Mouse (Mus musculus): ENCODE data around the gene Bsn.

Gene Bsn

DNA sequence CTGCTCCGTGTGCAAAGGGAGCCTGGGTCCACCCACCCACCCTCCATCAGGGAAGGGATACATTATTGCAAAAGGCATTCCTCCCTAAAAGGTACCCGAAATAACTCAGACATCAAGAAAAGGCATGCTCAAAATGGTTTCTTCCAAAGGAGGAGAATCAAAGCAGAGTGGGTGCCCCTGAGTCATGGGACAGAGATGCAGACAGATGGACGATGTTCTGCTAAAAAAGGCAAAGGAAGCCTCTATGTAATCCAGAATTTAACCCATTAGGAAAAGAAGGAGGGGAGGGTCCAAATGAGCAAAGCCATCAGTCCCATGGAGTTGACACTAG lies 15.4 kb upstream of the Bsn start:
- no peak for TF ChIP-seq GATA4 (IDR thresholded peaks at IDR 0.05; ENCODE audit: insufficient replicate concordance, low read length)

DNA sequence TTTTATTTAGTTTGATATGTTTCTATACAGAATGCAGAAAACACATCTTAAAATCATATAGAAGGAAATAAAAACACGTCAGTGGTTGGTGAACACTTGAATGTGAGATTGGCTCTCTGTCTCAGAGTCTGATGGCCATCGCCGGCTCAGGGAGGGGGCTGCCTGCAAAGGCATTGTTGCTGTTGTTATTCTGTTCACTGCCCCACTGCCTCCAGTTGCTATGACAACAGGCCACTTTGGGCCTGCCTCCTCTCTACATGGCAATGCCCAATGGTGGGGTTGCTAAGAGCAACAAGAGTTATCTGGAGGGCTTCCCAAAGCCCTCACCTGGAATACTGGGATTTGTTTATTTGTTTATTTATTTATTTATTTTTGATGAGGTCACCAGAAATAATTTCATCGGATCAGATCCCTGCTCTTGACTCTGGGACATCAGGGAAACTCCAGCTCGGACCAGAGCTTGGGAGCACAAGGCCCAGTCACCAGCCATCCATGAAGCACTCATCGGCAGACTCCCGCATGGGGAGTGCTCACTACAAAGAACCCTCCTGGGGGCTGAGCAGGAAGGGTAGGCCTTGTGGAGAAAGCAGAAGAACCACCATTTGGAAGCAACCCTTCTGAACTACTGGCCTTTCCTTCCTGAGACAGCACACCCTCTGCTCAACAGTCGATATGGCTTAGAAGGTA lies 14.8 kb upstream of the Bsn start:
- TF ChIP-seq GATA4 (IDR thresholded peaks at IDR 0.05; ENCODE audit: insufficient replicate concordance, low read length): no peak

DNA sequence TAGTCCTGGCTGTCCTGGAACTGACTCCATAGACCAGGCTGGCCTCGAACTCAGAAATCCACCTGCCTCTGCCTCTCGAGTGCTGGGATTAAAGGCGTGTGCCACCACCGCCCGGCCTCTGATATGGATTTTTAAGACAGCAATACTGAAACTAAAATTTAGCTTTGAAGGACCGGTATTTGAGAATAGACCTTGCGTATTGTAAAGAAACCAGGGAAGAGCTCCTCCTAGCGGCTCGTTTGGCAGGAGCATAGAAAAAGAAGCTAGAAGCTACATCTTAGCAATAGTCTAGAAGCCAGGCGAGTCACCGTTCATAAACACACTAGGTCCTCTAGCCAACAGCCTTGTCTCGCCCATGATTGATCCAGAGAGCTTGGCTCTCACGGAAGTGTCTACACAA lies 12.8 kb upstream of the Bsn start:
- TF ChIP-seq GATA4 (IDR thresholded peaks at IDR 0.05; ENCODE audit: insufficient replicate concordance, low read length): no peak

DNA sequence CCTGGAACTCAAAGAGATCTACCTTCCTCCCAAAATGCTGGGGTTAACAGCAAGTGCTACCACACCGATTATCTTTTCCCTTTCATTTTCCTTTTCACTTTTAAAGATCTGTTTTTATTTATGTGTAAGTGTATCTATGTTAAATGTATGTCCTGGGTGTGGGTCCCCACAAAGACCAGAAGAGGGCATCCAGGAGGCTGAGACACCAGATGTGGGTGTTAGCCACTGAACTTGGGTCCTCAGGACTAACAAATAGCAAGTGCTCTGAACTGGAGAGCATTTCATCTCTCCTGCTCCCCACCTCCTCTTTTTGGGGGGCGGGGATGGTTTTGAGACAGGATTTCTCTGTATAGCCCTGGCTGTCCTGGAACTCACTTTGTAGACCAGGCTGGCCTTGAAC lies 12.0 kb upstream of the Bsn start:
- no peak for TF ChIP-seq GATA4 (IDR thresholded peaks at IDR 0.05; ENCODE audit: insufficient replicate concordance, low read length)

DNA sequence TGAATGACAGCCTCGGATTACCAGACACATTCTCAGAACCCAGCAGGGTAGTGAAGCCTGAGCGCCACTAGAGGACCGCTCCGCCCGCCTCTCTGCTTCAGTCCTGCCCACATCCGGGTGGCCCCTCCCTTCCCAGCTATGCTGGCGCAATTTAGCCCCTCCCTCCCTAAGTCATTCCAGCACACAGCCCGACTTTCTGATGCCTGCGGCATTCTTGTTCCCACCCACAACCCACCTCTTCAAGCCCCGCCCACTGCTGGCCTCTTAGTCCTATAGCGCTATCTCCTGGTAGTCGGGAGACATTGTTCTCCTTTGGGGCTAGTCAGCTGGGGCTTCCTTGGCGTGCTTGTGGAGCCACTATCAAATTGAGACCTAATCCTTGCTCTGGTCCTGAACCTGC lies 11.0 kb upstream of the Bsn start:
- TF ChIP-seq GATA4 (IDR thresholded peaks at IDR 0.05; ENCODE audit: insufficient replicate concordance, low read length): no peak

DNA sequence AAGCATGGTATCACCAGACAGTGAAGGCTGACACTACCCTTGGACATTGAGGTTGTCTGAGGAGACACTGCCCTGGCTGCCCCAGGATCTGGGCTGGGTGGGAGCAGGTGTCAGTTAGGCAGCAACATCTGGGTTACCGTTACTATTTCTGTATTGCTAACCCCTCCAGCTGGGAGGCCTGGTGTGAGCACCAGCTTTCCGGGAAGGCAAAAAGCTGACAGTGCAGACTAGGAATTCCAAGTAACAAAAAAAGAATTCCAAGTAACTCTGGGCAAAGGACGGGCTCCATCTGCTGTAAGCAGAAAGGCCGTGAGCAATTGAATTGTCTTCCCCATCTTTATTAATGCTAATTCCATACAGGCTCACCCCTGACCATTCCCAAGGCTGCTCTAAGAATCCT lies 8.4 kb upstream of the Bsn start:
- TF ChIP-seq GATA4 (IDR thresholded peaks at IDR 0.05; ENCODE audit: insufficient replicate concordance, low read length): no peak

DNA sequence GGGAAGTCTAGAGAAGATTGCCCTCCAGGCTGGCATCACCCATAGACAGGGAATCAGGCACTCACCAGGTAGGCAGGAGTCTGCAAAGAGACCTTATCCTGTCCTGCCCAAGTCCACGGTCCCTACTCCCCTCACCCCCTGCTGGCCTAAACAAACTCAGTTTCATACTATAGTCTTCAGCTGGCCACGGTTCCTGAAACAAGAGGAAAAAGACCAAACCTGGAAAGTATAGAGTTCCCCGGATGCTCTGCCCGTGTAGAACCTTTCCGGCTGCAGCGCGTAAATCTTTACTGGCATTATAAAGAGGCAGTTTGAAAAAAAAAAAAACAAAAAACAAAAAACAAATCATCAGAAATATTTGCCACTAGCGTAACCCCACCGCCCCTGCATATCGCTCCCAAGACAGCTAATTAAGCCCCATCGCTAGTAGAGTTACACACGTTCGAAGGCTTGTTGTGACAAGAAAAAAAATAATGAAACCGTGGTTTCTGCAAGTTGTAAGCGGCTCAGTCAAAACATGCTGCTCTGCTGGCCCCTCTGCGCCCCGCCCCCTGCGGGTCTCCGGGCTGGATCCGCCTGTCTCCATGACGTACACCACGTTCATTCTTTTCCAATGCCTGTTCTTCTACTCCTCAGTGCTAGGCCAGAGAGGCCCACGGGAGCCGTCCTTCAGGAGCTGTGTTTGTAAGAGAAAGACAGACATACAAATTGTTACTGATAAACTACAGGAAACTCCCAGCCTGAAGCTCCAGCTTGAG lies 6.9 kb upstream of the Bsn start:
- no peak for TF ChIP-seq GATA4 (IDR thresholded peaks at IDR 0.05; ENCODE audit: insufficient replicate concordance, low read length)

DNA sequence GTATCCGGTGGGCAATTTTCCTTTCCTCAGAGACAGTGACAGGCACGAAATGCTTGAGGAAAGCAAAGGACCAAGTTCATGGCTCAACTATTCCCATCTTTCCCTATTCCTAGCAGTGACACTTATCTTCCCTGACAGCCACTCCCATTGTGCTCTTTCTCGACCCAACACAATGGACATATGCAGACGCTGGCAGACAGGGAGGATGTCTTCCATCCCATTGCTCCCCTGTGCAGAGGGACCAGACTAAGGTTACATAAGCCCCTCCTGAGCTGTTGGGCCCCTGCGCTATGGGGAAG lies 747 bp downstream of the Bsn start:
- TF ChIP-seq GATA4 (IDR thresholded peaks at IDR 0.05; ENCODE audit: insufficient replicate concordance, low read length): no peak

DNA sequence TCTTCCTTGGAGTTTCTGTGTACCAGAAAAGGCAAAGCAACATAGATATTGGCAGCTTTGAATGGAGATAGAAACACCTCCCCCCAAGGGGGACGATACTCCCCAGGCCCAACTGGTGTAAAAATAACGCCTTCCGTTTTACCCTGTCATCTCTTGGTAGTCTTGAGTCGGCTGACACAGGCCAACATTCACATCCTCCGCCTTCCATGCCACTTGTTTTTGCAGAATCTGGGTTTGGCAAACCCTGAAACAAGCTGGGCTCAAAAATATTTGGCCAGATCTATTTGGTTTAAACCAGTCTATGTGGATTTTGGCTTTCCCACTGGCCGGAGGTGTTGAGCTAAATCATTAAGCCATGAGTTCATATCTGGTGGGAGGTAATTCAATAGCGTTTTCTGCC lies 1.2 kb downstream of the Bsn start:
- TF ChIP-seq GATA4 (IDR thresholded peaks at IDR 0.05; ENCODE audit: insufficient replicate concordance, low read length): no peak

DNA sequence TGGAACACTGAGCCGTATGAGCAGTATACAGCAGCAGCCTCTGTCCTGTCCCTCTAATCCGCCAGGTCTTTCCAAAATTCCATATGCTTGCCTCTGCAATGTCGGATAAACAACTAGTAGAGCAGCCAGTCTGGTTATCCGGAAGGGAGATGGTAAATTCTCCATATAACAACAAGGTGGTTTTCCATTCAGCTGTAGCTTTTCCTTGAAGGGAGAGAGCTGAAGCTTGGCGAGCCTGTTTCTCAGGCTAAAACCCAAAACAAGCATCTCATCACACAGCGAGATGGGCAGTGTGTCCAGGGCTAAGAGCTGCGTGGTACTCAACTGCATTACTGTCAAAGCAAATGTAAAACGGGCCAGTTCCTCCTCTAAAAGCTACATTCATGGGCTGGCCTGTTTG lies 1.7 kb downstream of the Bsn start:
- no peak for TF ChIP-seq GATA4 (IDR thresholded peaks at IDR 0.05; ENCODE audit: insufficient replicate concordance, low read length)

DNA sequence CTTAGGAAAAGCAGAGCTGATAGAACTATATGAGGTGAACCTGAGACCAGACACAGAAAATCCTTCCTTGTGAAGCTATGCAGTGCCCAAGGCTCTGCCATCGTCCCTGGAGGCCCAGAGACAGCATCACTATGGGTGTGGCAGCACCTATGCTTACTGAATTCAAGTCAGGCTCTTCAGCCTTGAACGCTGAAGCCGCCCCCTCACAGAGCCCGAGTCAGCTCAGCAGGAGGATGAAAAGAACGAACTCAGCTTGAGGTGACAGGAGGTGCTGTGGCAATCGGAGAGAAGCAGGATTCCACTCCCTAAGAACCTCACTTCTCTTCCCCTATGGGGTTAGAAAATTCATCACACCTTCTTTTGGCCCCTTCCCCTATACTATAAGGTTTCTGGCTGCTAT lies 2.6 kb downstream of the Bsn start:
- no peak for TF ChIP-seq GATA4 (IDR thresholded peaks at IDR 0.05; ENCODE audit: insufficient replicate concordance, low read length)

DNA sequence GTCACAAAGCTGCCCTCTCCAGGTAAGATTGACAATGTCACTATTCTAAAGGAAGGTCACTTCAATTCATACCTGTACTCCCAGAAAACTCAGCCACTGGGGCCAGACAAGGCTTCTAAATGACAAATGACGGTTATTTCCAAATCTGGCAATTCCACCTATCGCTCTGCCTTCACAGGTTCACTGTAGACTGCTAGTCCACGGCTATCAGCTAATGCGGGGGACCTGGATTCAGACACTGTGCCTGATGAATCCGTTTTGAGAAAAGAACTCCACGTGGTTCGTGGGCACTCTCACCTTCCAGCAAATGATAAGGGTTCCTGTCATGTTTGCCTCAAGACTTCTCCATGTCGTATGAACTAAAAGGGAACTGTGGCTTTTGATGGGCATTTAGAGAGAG lies 4.4 kb downstream of the Bsn start:
- no peak for TF ChIP-seq GATA4 (IDR thresholded peaks at IDR 0.05; ENCODE audit: insufficient replicate concordance, low read length)

DNA sequence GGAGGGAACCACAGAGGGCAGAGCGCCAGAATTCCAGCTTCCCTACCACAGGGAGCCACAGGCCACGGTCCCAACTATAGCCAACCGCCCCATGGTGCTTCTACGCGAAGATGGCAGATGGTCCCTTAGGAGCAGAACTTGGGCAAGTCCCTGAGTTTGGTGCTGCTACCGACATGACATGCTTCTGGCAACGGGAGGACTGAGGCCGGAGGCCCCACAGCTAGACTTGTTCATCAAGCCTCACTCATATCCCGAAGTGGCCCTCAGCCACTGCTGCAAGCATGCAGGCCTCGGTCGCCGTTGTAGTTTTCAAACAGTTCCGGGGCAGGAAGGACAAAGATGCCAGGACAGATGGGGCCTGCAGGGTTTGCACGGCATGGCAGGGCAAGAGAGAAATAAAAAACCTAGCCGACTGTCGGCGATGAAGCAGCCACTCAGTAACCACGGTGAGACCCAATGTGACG lies 6.6 kb downstream of the Bsn start:
- no peak for TF ChIP-seq GATA4 (IDR thresholded peaks at IDR 0.05; ENCODE audit: insufficient replicate concordance, low read length)

DNA sequence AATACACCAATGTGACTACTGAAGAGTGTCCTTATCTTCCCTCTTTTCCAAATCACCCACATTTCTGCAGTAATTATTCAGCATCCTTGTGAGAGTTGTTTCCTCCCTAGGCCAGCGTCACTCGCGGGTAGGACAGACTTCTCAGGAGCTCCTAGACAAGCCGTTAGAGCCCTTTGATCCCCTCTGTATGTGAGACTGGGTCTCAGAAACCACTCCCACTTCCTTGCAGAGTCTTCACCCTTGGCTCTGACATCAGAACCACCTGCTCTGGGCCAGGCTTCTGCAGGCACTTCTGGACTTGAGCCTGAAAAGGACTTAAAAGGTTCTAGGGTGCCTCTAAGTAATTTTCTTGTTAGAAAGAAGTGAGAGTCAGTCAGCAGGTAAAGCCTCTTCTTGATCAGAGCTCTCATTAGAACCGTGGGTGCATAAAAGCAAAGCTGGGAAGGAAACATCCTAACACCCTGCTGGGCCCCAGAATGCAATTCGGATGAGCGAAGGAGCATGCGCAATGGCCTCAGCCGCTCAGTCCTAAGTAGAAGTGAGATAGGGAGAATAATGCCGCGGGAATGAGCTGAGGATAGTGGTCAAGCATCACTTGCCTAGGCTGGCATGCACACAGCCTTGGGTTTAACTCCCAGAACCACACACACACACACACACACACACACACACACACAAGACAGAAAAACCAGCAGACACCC lies 7.2 kb downstream of the Bsn start:
- TF ChIP-seq GATA4 (IDR thresholded peaks at IDR 0.05; ENCODE audit: insufficient replicate concordance, low read length): no peak

DNA sequence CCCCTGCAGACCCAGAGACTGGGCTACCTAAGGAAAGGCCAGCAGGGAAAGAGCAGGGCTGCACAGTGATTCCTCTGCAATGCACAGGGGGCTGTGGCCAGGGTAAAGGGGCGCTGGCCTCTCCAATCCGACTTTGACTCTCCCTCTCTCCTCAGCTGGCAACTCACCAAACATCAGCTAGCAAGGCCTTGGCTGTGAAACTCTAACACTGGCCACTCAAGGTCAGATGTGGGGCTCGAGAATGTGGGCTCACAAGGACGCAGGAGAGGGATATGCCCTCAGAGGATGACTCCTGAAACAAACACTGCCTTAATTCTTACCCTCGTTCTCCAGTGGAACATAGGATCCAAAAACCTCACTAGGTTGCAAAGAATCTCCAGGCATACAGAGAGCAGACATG lies 11.8 kb downstream of the Bsn start:
- TF ChIP-seq GATA4 (IDR thresholded peaks at IDR 0.05; ENCODE audit: insufficient replicate concordance, low read length): no peak

DNA sequence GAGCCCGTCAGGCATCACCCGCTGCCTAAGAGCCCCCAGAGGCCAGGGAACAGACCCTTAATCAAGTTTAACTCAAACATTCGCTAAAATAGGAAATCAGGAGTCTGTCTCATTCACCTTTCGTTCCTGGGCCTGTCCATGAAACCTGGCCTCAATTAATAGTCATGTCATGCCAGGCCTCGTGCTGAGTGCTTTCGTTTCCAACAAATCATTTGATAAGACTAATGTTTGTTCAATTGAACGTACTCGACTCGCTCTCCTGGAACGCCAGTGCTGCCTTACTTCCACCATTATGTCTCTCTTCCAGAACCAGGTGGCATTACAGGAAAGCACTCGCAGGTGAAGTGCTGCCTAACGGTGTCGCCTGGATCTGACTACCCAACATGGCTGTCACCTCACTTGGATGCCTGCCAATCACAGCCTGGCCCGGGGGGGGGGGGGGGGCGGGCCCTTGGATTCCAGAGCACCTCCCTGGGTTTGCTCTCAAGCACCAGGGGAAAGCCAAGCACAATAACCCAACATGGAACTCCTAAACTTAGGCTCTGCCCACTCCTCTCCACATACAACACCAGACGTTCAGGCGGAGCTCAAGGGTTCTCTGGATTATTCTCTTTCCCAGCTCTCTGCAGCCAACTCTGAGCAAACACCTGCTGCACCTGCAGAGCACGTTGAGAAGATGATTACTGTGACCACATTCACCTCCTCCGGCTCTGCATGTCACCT lies 14.9 kb downstream of the Bsn start:
- no peak for TF ChIP-seq GATA4 (IDR thresholded peaks at IDR 0.05; ENCODE audit: insufficient replicate concordance, low read length)
